Mouse (Mus musculus): Measurements from ENCODE around the gene Car10. TPM values are rescaled to one million over a fixed set of nuclear protein-coding genes. Genes with fewer than 3 reads are reported as not detected.

The Car10 gene
- polyA plus RNA-seq, 1 experiment from 2014 or later, result 1.2 TPM

DNA sequence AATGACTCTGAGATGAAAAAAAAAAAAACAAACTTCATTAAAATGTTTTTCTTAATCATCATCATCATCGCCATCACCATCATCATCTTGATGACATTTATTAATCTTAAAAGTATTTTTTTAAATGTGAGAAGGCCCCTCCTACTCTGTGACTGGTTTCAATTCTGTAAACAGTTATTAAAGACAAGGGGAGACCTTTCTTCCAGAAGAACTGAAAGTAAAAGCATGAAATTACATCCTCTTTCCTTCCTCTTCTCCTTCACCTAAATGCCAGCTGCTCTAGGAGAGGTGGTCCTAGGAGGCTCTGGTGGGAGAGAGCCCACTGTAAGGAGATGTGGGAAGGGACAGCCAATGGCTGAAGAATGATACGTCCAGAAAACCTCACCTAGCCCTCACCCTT lies 415.0 kb downstream of the Car10 start:
- Histone ChIP-seq H3K4me2 (replicated peaks) (no peak overlapping the region), H3K27me3 (no peaks in the 10 kb centered on the region), H3K4me1 (no peaks in the 10 kb centered on the region), H3K27ac (no peak overlapping the region), H3K9ac (no peak overlapping the region), H3K9me3 (no peaks in the 10 kb centered on the region), H3K36me3 (no peaks in the 10 kb centered on the region), H3K4me3 (no peak overlapping the region)
- WGBS, result 80% methylated on average over 2 of the region's 2 CpGs
- ATAC-seq (ENCODE audit: insufficient number of reproducible peaks, insufficient read depth, low FRiP score, low TSS enrichment), result no peak

DNA sequence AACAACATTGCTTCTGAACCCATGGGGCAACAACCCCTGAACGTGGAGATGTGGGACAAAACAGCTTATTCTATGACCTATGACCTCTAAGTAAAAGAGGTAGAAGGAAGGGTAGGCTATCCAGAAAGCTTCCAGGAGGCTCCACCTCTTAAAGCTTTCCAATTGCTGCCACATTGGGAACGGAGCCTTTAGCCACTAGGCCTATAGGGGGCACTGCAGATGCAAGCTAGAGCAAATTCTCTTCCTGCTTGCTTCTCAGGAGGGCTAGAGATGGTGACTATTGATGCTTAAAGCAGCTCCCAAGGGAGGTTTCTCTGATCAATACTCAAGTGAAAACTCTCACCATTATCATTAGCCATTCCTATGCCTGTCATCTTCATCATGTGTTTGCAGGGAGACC lies 416.6 kb downstream of the Car10 start:
- Histone ChIP-seq H3K4me3 (no peak overlapping the region), H3K9me3 (no peaks in the 10 kb centered on the region), H3K36me3 (no peaks in the 10 kb centered on the region), H3K27ac (no peak overlapping the region), H3K27me3 (no peaks in the 10 kb centered on the region), H3K4me2 (replicated peaks) (no peak overlapping the region), H3K4me1 (no peaks in the 10 kb centered on the region), H3K9ac (no peak overlapping the region)
- 26% methylated on average over 2 of the region's 2 CpGs for WGBS
- no peak for ATAC-seq (ENCODE audit: insufficient number of reproducible peaks, insufficient read depth, low FRiP score, low TSS enrichment)

DNA sequence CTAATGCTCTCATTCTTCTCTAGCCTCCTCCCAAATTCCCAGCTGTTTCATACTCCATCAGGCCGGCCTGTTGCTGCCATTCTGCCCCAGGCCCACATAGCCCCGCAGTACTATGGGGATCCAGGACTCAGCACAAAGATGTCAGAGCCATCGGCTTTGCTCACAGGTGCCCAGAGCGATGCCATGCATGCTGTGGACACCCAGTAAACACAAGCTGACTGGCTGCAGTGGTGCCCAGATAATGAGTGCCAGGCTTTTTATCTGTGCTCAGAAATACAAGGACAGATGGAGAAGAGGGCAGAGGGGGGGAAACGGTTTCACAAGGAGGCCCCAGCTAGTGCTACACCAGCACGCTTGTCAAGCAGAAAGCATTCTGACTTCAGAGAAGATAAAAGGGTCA lies 417.7 kb downstream of the Car10 start:
- Histone ChIP-seq H3K4me1 (no peaks in the 10 kb centered on the region), H3K9ac (no peak overlapping the region), H3K4me3 (no peak overlapping the region), H3K36me3 (no peaks in the 10 kb centered on the region), H3K4me2 (replicated peaks) (no peak overlapping the region), H3K27ac (no peak overlapping the region), H3K9me3 (no peaks in the 10 kb centered on the region), H3K27me3 (no peaks in the 10 kb centered on the region)
- 80% methylated on average over 6 of the region's 6 CpGs for WGBS
- ATAC-seq (ENCODE audit: insufficient number of reproducible peaks, insufficient read depth, low FRiP score, low TSS enrichment), result no peak

DNA sequence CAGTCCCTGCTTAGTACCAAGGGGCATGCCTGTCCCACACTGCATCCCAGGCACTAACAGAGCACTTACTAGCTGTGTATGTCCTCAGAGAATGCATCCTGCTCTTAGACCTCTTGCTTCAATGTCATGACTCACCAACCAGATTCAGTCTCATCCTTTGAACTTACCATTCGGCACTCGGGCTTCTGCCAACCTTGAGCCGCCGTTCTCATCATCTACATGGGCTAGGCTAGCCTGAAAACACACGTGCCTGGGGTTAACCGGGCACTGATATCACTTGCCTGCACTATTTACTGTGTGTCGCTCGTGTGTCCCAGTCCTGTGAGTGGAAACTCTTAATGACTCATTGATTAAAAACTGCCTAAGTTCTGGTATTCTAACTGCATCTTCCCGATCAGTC lies 418.4 kb downstream of the Car10 start:
- no peak overlapping the region for H3K9ac ChIP-seq
- no peaks in the 10 kb centered on the region for H3K9me3 ChIP-seq
- no peaks in the 10 kb centered on the region for H3K36me3 ChIP-seq
- no peak overlapping the region for H3K4me3 ChIP-seq
- H3K27ac ChIP-seq, result no peak overlapping the region
- H3K27me3 ChIP-seq, result no peaks in the 10 kb centered on the region
- WGBS, result 87% methylated on average over 9 of the region's 9 CpGs
- ATAC-seq (ENCODE audit: insufficient number of reproducible peaks, insufficient read depth, low FRiP score, low TSS enrichment), result no peak
- no peaks in the 10 kb centered on the region for H3K4me1 ChIP-seq
- no peak overlapping the region for H3K4me2 ChIP-seq (replicated peaks)

DNA sequence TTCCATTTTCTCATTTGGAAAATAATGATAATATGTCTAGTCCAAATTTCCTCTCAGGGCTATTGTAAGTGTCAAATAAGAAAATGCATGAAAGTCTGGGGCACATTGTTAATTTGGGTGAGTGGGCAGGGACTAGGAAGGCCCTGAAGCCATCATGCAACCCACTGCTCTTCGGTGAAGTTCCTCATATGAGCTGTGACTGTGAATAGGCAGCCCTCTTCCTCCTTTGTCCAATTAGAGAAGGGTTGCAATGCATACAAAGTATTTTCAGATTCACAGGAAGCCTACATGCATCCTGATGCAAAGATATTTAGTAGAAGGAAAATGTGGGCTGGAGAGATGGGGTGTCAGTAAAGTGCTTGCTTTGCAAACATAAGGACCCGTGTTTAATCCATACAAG lies 419.1 kb downstream of the Car10 start:
- Histone ChIP-seq H3K4me1 (no peaks in the 10 kb centered on the region), H3K36me3 (no peaks in the 10 kb centered on the region), H3K27ac (no peak overlapping the region), H3K4me3 (no peak overlapping the region), H3K27me3 (no peaks in the 10 kb centered on the region), H3K4me2 (replicated peaks) (no peak overlapping the region), H3K9ac (no peak overlapping the region), H3K9me3 (no peaks in the 10 kb centered on the region)
- 80% methylated on average over 2 of the region's 2 CpGs for WGBS
- ATAC-seq (ENCODE audit: insufficient number of reproducible peaks, insufficient read depth, low FRiP score, low TSS enrichment), result no peak

DNA sequence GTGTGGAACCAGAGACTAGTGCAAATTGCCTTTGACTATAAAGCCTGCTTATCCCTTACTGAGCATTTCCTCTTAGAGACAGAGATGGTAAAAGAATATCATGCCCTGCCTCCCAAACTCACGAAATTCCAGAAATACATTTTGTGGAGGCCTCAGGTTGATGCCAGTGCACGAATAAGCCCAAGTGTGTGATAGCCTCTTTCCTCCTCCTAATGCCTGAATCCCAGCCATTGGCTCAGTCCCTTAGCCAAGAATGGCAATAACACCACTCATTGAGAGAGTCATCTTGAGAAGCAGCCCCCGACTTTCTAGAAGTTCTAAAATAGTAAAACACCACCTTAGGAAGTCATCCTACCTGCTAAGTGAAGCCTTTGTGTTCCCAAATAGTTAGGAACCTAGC lies 424.7 kb downstream of the Car10 start:
- H3K4me2 ChIP-seq (replicated peaks), result no peak overlapping the region
- no peaks in the 10 kb centered on the region for H3K9me3 ChIP-seq
- no peaks in the 10 kb centered on the region for H3K27me3 ChIP-seq
- ATAC-seq (ENCODE audit: insufficient number of reproducible peaks, insufficient read depth, low FRiP score, low TSS enrichment), result no peak
- H3K4me3 ChIP-seq, result no peak overlapping the region
- H3K27ac ChIP-seq, result no peak overlapping the region
- no peak overlapping the region for H3K9ac ChIP-seq
- no peaks in the 10 kb centered on the region for H3K4me1 ChIP-seq
- H3K36me3 ChIP-seq, result no peaks in the 10 kb centered on the region
- WGBS, result 79% methylated on average over 3 of the region's 3 CpGs

DNA sequence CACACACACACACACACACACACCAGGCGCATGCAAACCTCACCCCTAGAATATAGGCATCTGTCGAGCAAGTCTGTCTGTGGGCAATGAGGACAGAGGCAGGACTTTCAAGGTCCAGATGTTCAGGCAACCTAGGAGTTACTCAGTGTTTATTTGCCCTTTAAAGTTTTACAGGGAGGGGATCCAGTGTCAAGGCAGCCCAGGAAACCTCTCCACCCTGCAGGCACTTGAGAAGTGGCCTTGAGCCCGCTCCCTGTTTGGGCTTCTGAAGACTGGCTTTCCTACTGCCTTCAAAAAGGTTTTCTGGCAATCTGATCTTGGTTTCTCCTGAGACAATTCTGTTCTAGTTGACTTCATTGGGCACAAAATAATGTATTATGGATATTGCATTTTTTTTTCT lies 428.1 kb downstream of the Car10 start:
- no peaks in the 10 kb centered on the region for H3K27me3 ChIP-seq
- WGBS, result 74% methylated on average over 3 of the region's 3 CpGs

DNA sequence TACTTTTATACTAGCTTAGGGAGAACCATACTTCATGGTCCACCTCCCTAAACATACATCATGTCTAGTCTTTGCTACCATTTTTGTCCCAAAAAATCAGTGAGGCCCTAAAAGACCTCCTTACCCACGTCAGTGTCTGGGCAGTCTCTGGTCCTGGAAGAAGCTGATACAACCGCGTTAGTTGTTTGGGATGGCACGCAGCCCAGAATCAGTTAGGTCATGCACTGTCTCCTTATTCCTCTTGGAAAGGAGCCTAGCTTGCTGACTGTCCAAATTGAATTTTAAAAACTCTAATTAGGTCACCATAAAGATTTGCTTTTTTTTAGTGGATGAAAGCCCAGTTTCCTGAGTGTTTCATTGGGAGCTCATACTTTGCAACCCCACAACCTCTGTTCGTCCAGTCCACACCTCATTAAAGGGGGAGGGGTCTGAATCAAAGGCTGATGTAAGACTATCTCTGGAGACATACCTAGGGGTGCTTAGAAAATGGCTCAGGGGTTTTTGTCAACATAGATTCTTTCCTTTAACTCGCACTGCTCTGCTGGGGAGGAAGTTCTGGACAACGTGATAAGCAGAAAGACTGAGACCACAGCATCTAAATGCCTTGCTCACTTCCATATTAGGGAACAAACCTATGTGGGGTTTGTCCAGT lies 433.3 kb downstream of the Car10 start:
- H3K4me2 ChIP-seq (replicated peaks), result no peak overlapping the region
- H3K4me1 ChIP-seq, result no peaks in the 10 kb centered on the region
- no peak for ATAC-seq (ENCODE audit: insufficient number of reproducible peaks, insufficient read depth, low FRiP score, low TSS enrichment)
- no peaks in the 10 kb centered on the region for H3K36me3 ChIP-seq
- no peak overlapping the region for H3K9ac ChIP-seq
- no peak overlapping the region for H3K4me3 ChIP-seq
- no peaks in the 10 kb centered on the region for H3K9me3 ChIP-seq
- WGBS, result 67% methylated on average over 7 of the region's 7 CpGs
- H3K27me3 ChIP-seq, result no peaks in the 10 kb centered on the region
- no peak overlapping the region for H3K27ac ChIP-seq

More for the DNA sequence above, 428.1 kb downstream of the Car10 start:
- Histone ChIP-seq H3K9me3 (no peaks in the 10 kb centered on the region), H3K4me1 (no peaks in the 10 kb centered on the region), H3K4me3 (no peak overlapping the region), H3K4me2 (replicated peaks) (no peak overlapping the region), H3K27ac (no peak overlapping the region), H3K9ac (no peak overlapping the region), H3K36me3 (no peaks in the 10 kb centered on the region)
- ATAC-seq (ENCODE audit: insufficient number of reproducible peaks, insufficient read depth, low FRiP score, low TSS enrichment), result no peak

DNA sequence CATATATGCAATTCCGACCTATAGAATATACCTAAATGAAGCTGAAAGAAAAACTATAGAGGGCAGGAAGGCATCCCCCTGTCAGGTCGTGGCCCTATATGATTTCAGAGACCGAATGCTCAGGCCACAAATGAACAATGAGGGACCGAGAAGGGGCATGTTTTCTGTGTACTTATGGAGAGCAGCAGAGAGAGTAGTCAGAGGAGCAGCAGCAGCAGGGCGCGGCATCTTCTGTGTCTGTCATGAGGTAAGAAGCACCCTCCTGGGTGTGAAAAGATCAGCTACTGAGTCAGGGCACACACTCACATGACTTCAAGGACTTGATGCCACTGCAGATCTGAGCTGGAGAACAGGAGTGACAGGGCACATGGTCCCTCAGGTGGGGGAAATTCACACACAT lies 438.4 kb downstream of the Car10 start:
- Histone ChIP-seq H3K27ac (no peak overlapping the region), H3K4me3 (no peak overlapping the region), H3K27me3 (no peaks in the 10 kb centered on the region), H3K4me1 (no peaks in the 10 kb centered on the region), H3K36me3 (no peaks in the 10 kb centered on the region), H3K9me3 (no peaks in the 10 kb centered on the region), H3K4me2 (replicated peaks) (no peak overlapping the region), H3K9ac (no peak overlapping the region)
- WGBS, result 88% methylated on average over 6 of the region's 6 CpGs
- ATAC-seq (ENCODE audit: insufficient number of reproducible peaks, insufficient read depth, low FRiP score, low TSS enrichment), result no peak

DNA sequence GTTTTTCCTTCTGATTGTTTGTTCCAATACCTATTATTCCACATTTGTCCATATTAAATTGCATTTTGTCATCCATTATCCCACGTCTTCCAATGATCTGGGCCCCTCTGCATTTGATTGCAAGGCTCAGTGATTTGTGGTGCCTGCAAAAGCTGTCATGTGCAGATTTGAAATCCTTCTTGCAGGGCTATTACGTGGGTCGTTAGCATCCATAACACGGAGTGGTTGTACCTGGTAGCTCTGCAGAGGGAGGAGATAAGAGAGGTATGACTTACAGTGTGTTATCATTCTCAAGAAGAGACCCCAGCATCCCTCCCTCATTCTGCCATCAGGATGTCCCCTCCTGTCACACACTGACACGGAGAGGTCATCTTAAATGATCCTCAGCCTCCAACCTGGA lies 451.1 kb downstream of the Car10 start:
- Histone ChIP-seq H3K27ac (no peak overlapping the region), H3K4me3 (no peak overlapping the region), H3K27me3 (no peaks in the 10 kb centered on the region), H3K9me3 (no peaks in the 10 kb centered on the region), H3K36me3 (no peaks in the 10 kb centered on the region), H3K4me2 (replicated peaks) (no peak overlapping the region), H3K4me1 (no peaks in the 10 kb centered on the region), H3K9ac (no peak overlapping the region)
- no peak for ATAC-seq (ENCODE audit: insufficient number of reproducible peaks, insufficient read depth, low FRiP score, low TSS enrichment)
- WGBS, result 56% methylated on average over 5 of the region's 5 CpGs

DNA sequence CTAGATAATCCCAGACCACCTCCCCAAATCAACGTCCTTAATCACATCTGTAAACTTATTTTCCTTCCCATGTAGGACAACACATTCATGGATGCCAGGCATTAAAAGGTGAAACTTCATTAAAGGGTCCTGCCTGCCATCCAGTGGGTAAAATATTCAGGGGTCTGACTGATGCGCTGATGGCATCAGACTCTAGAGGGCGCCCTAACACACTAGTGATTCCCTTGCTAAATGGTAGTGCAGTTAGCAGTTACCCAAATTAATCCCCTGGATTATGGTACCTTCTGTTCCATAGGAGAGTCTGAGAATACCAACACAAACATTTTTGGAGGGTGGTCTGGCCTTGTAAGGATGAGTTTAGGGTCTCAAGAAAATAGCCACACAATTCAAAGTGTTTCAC lies 453.1 kb downstream of the Car10 start:
- WGBS, result 4% methylated on average over 3 of the region's 3 CpGs
- H3K9ac ChIP-seq, result no peak overlapping the region
- no peak for ATAC-seq (ENCODE audit: insufficient number of reproducible peaks, insufficient read depth, low FRiP score, low TSS enrichment)
- H3K27ac ChIP-seq, result no peak overlapping the region
- H3K4me3 ChIP-seq, result no peak overlapping the region
- no peaks in the 10 kb centered on the region for H3K36me3 ChIP-seq
- no peaks in the 10 kb centered on the region for H3K4me1 ChIP-seq
- no peak overlapping the region for H3K4me2 ChIP-seq (replicated peaks)
- no peaks in the 10 kb centered on the region for H3K27me3 ChIP-seq
- no peaks in the 10 kb centered on the region for H3K9me3 ChIP-seq

DNA sequence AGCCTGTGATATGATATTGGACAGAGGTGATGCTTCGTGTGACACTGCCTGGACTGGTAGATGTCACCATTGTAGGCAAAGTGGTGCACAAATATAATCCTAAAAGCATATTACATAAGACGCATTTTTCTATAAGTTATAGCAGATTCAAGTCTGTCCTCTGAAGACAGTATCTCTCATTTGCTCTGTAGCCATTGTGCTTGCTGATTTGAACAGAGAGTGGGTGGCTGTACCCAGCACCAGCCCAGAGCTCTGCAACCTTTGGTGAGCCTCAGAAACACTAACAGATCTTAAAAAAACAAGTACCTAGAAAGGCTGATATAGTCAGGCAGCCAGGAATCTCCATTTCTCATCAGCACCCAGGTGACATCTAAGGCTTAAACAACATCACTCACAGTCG lies 461.3 kb downstream of the Car10 start:
- Histone ChIP-seq H3K4me2 (replicated peaks) (no peak overlapping the region), H3K27me3 (no peaks in the 10 kb centered on the region), H3K27ac (no peak overlapping the region), H3K36me3 (no peaks in the 10 kb centered on the region), H3K9ac (no peak overlapping the region), H3K4me3 (no peak overlapping the region), H3K4me1 (no peaks in the 10 kb centered on the region), H3K9me3 (no peaks in the 10 kb centered on the region)
- ATAC-seq (ENCODE audit: insufficient number of reproducible peaks, insufficient read depth, low FRiP score, low TSS enrichment), result no peak
- 80% methylated on average over 3 of the region's 3 CpGs for WGBS

DNA sequence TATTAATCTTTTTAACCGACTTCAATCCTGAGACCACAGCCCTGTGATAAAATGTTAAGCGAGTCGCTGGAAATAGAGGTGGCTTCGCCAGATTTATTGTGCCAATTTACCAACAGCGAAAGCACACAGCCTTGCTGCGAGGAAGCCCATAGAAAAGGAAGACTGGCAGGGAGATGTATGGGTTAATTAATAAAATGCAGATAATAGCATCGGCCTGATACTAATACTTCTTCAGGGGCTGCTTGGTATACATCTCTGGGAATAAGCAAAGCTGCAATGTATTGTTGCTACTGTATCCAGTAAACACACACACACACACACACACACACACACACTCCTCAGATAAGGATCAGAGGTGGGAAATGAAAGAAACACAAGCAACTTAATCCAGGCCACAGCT lies 462.7 kb downstream of the Car10 start:
- Histone ChIP-seq H3K4me2 (replicated peaks) (no peak overlapping the region), H3K9me3 (no peaks in the 10 kb centered on the region), H3K36me3 (no peaks in the 10 kb centered on the region), H3K4me1 (no peaks in the 10 kb centered on the region), H3K27ac (no peak overlapping the region), H3K9ac (no peak overlapping the region), H3K27me3 (no peaks in the 10 kb centered on the region), H3K4me3 (no peak overlapping the region)
- ATAC-seq (ENCODE audit: insufficient number of reproducible peaks, insufficient read depth, low FRiP score, low TSS enrichment), result no peak
- WGBS, result 74% methylated on average over 7 of the region's 7 CpGs
